Mouse (Mus musculus) CD8-positive naive resting alpha-beta T cell, adult 57 days (primary cell): Measurements from ENCODE around the gene Fbxw16. TPM values are rescaled to one million over a fixed set of nuclear protein-coding genes. Genes with fewer than 3 reads are reported as not detected.

Source experiments
- total RNA-seq: library from RNA; stranded (reverse); gene quantifications from one replicate; pipeline ENCODE4 v1.2.4, GENCODE M21; 2023

Fbxw16 gene
- total RNA-seq, result not detected

GRCm38 (mm10) chr9:109449040-109449439 is at the start of gene Fbxw16:
Gene Fbxw16, minus strand, starts transcription at chr9:109449140.

GRCm38 (mm10) chr9:109495775-109496174 is 46.8 kb upstream of the Fbxw16 start, which contains the start of gene Fbxw19:
Gene Fbxw19, minus strand, starts transcription at chr9:109495875.

GRCm38 (mm10) chr9:109404196-109404595 is 44.7 kb downstream of the Fbxw16 start, which contains the start of gene Fbxw22:
Gene Fbxw22, minus strand, starts transcription at chr9:109404296.

Other genes starting within 250 kb of the Fbxw16 start
- not detected for gene Fbxw20, start 214.4 kb downstream of the Fbxw16 start, total RNA-seq
- not detected for gene Fbxw14, start 161.5 kb downstream of the Fbxw16 start, total RNA-seq
- not detected for gene Fbxw28, start 109.5 kb downstream of the Fbxw16 start, total RNA-seq
- not detected for gene Fbxw22, start 44.8 kb downstream of the Fbxw16 start, total RNA-seq
- not detected for gene Fbxw19, start 46.7 kb upstream of the Fbxw16 start, total RNA-seq
- gene Fbxw15, start 119.1 kb upstream of the Fbxw16 start, total RNA-seq, result not detected
- gene Fbxw24, start 176.9 kb upstream of the Fbxw16 start, total RNA-seq, result not detected
- gene Fbxw25, start 215.5 kb upstream of the Fbxw16 start, total RNA-seq, result not detected